Mouse (Mus musculus) heart, embryonic 11.5 days (tissue): Measurements from ENCODE around the gene Emc1. TPM values are rescaled to one million over a fixed set of nuclear protein-coding genes. Genes with fewer than 3 reads are reported as not detected.

Source experiments
- ATAC-seq: fragments of 200-750 bp; cut with Nextera tagmentation; replicated peaks from 2 replicates; pipeline ENCODE4 v1.8.0; 2017; ENCODE audit warnings: moderate library complexity; ENCODE audit not compliant: insufficient number of reproducible peaks, low FRiP score, low TSS enrichment
- H3K27ac ChIP-seq: fragments of 300-500 bp; sonication (generic); 2 replicates; pipeline ENCODE4 v1.5.1; 2014; ENCODE audit warnings: mild to moderate bottlenecking, low read depth, low read length
- H3K27me3 ChIP-seq: fragments of 300-500 bp; sonication (generic); 2 replicates; pipeline ENCODE4 v1.6.1; 2014; ENCODE audit warnings: mild to moderate bottlenecking, low read length, mixed read lengths; ENCODE audit not compliant: control insufficient read depth, insufficient read depth
- H3K36me3 ChIP-seq: fragments of 300-500 bp; sonication (generic); 2 replicates; pipeline ENCODE4 v1.6.1; 2014; ENCODE audit warnings: mild to moderate bottlenecking, low read length, moderate library complexity, mixed read lengths; ENCODE audit not compliant: control insufficient read depth, insufficient read depth
- H3K4me1 ChIP-seq: fragments of 300-500 bp; sonication (generic); 2 replicates; pipeline ENCODE4 v1.6.1; 2014; ENCODE audit warnings: low read length; ENCODE audit not compliant: control insufficient read depth, insufficient read depth
- H3K4me2 ChIP-seq: fragments of 300-500 bp; sonication (generic); 2 replicates; pipeline ENCODE4 v1.6.1; 2014; ENCODE audit warnings: mild to moderate bottlenecking, moderate library complexity
- H3K4me3 ChIP-seq: fragments of 300-500 bp; sonication (generic); 2 replicates; pipeline ENCODE4 v1.5.1; 2014; ENCODE audit warnings: low read depth, low read length
- H3K9ac ChIP-seq: fragments of 300-500 bp; sonication (generic); 2 replicates; pipeline ENCODE4 v1.6.1; 2014; ENCODE audit warnings: mild to moderate bottlenecking, low read depth, low read length, moderate library complexity
- H3K9me3 ChIP-seq: fragments of 300-500 bp; sonication (generic); replicated peaks from 2 replicates; pipeline ENCODE4 v1.6.1; 2016; ENCODE audit warnings: low read length; ENCODE audit not compliant: control insufficient read depth
- WGBS: fragments of 180-500 bp; shearing (Covaris S2); extraction: QIAGEN DNeasy Blood & Tissue Kit; methylation state at CpG from one replicate; pipeline ENCODE4 v1.1.7; 2014; ENCODE audit not compliant: insufficient replicate concordance; 5-methylcytosine and 5-hydroxymethylcytosine counted together
- polyA plus RNA-seq: library from polyadenylated mRNA; unstranded; fragments of >200 nt; fragmentation: Nextera tagmentation; extraction: Ambion mirVana; gene quantifications from 2 replicates; pipeline ENCODE4 v1.2.1, GENCODE M21; 2014

Gene Emc1
- polyA plus RNA-seq, 1 experiment from 2014 or later: 31.8 TPM

DNA sequence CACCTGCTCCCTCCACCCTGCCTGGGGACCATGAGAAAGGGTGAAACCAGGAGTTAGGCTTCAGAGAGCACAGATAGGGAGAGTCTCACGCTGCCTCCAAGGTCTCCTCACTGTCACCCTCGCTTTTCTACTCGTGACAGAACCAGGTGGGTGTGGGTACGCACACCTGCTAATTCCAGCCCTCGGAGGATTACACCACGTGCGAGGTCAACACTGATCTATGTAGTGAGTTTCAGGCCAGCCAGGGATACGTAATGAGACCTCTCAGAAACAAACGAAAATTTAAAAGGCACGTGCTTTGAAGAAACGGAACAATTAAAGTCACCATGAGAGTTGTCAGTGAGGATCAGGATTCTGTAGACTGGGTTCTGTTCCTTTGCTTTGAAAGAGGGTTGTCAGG lies 33.9 kb upstream of the Emc1 start:
- Histone ChIP-seq H3K36me3 (peaks cover 10% of the 10 kb centered on the region), H3K27ac (no peak overlapping the region)
- 91% methylated on average over 11 of the region's 11 CpGs for WGBS

DNA sequence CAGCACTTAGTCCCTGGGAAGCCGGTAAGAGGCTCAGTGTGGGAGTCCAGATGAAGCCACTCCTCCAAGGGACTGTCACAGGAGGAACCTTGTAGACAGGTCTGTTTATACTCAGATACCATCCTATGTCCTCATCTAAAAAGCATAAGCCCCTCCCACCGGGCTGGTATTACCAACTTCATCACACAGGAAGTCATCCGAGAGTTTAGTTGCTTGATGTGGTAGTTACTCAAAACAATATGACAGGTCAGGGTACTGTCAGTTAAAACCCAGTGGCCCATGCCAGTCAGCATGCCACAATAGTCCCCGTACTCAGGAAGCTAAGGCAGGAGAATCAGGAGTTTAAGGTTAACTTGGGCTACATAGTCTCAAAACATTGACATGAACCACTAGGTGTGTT lies 32.6 kb upstream of the Emc1 start:
- H3K4me2 ChIP-seq: no peak overlapping the region
- H3K27ac ChIP-seq: no peak overlapping the region
- no peak overlapping the region for H3K9ac ChIP-seq
- peaks cover 6% of the 10 kb centered on the region for H3K36me3 ChIP-seq
- H3K4me3 ChIP-seq: no peak overlapping the region
- no peaks in the 10 kb centered on the region for H3K9me3 ChIP-seq
- no peaks in the 10 kb centered on the region for H3K27me3 ChIP-seq
- ATAC-seq: no peak
- H3K4me1 ChIP-seq: no peaks in the 10 kb centered on the region
- WGBS: 90% methylated on average over 4 of the region's 4 CpGs

More for the DNA sequence above, 33.9 kb upstream of the Emc1 start:
- Histone ChIP-seq H3K27me3 (no peaks in the 10 kb centered on the region), H3K4me2 (no peak overlapping the region), H3K4me3 (no peak overlapping the region), H3K9me3 (no peaks in the 10 kb centered on the region), H3K9ac (no peak overlapping the region), H3K4me1 (no peaks in the 10 kb centered on the region)
- no peak for ATAC-seq

DNA sequence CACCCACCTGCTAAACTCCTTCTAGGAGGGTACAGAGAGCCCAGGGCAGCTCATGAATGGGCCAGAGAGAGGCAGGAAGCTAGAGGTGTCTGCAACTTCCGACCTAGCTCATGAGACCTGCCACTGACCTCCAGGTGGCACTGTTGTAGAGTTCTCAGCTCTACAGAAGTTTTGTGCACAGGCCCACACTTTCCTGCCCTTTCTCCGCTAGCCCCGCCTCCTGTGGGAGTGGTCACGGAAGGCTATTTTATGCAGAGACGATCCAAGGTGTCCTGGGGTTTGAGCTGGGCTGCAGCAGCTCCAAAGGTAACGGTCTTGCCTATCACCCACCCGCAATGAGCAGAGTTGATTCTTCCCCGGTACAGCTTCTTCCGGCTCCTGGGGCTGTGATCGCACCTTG lies 21.8 kb upstream of the Emc1 start:
- no peak overlapping the region for H3K27ac ChIP-seq
- peaks cover 9% of the 10 kb centered on the region for H3K27me3 ChIP-seq
- peak overlapping the region; percentile 35 for H3K4me3 ChIP-seq
- no peaks in the 10 kb centered on the region for H3K9me3 ChIP-seq
- WGBS: 4% methylated on average over 10 of the region's 10 CpGs
- H3K36me3 ChIP-seq: no peaks in the 10 kb centered on the region
- H3K4me1 ChIP-seq: no peaks in the 10 kb centered on the region
- peak overlapping the region; percentile 65 for H3K4me2 ChIP-seq
- ATAC-seq: peak; percentile 83
- H3K9ac ChIP-seq: 0 out of 2 replicates have a peak overlapping the region, but pooled peaks have one; percentile 39

DNA sequence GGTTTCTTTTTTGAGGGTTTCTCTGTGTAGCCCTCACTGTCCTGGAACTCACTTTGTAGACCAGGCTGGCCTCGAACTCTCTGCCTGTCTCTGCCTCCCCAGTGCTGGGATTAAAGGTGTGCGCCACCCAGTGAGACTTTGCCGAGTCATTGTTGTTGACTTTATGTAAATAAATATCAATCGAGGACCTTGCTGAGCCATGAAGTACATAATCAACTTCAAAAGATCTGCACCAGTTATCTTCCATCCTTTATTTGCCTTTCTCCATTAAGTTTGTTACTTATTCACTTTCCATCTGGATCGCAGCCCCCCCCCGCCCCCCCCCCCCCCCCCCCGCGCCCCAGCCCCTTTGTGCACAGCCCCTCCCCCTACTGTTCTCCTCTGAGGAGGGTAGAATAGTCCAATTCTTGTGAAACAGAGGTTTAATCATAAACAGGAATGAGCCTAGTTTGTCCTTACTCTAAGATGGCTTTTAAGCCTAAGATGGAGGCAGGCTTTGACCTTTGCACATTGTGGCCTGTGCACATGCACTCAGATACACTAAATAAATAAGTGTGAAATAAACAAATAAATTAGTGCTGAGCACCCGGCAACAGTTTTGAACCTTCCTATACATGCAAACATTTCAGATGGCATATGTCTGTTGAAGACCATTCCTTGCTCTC lies 17.6 kb upstream of the Emc1 start:
- WGBS: 56% methylated on average over 8 of the region's 9 CpGs
- Histone ChIP-seq H3K27me3 (peaks cover 15% of the 10 kb centered on the region), H3K4me3 (no peak overlapping the region), H3K27ac (peak overlapping the region; percentile 70), H3K36me3 (no peaks in the 10 kb centered on the region), H3K4me1 (no peaks in the 10 kb centered on the region), H3K4me2 (peak overlapping the region; percentile 34; the same call in 1 of the 2 replicates), H3K9ac (no peak overlapping the region), H3K9me3 (no peaks in the 10 kb centered on the region)
- no peak for ATAC-seq

DNA sequence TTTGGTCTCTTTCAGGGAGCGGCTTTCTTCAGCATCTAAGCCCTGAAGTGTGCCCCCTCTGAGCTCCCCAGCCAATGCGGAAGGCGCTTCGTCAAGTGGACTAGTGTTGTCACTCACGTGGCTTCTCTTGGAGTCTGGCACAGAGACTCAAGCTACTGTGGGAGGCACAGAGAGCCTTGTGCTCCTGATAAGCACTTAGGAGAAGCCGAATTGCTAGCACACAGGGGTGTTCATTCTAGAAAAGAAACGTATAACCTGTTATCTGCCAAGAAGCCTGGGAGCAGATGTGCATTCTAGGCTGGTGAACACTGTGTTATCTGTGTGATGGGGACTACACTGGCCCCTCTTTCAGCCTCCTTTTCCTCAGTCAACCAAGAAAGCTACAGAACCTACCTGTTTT lies 16.9 kb upstream of the Emc1 start:
- no peak overlapping the region for H3K9ac ChIP-seq
- H3K4me2 ChIP-seq: peak overlapping the region; percentile 34
- H3K9me3 ChIP-seq: no peaks in the 10 kb centered on the region
- peak overlapping the region; percentile 70 for H3K27ac ChIP-seq
- WGBS: 34% methylated on average over 7 of the region's 7 CpGs
- peak; percentile 64; the same call in 1 of the 2 replicates for ATAC-seq
- H3K36me3 ChIP-seq: no peaks in the 10 kb centered on the region
- no peaks in the 10 kb centered on the region for H3K4me1 ChIP-seq
- no peak overlapping the region for H3K4me3 ChIP-seq
- H3K27me3 ChIP-seq: peaks cover 15% of the 10 kb centered on the region

DNA sequence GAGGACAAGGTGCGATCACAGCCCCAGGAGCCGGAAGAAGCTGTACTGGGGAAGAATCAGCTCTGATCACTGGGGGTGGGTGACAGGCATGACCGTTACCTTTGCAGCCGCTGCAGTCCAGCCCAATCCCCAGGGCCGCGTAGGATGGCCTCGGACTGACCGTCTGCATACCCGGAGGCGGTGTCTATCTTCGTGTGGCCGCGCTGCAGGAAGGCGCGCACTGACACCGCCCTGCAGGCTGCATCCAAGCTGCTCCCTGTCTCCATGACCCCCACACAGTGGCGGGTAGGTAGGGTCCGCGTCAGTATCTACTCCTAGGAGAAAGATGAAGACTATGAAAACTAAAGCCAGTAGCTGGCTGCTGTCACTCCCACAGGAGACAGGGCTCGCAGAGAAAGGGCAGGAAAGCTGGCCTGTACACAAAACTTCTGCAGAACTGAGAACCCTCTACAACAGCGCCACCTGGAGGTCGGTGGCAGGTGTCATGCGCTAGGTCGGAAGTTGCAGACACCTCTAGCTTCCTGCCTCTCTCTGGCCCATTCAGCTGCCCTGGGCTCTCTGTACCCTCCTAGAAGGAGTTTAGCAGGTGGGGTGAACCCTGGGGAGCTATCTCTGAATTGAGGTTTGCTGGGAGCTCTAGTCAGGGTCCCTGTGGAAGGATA lies 15.4 kb upstream of the Emc1 start:
- Histone ChIP-seq H3K27me3 (peaks cover 11% of the 10 kb centered on the region), H3K27ac (peak overlapping the region; percentile 62; the same call in 1 of the 2 replicates), H3K4me3 (peak overlapping the region; percentile 37), H3K4me2 (peak overlapping the region; percentile 69), H3K36me3 (no peaks in the 10 kb centered on the region), H3K9me3 (no peaks in the 10 kb centered on the region), H3K4me1 (no peaks in the 10 kb centered on the region), H3K9ac (peak overlapping the region; percentile 56; the same call in 1 of the 2 replicates)
- 10% methylated on average over 24 of the region's 24 CpGs for WGBS
- ATAC-seq: peak; percentile 74

DNA sequence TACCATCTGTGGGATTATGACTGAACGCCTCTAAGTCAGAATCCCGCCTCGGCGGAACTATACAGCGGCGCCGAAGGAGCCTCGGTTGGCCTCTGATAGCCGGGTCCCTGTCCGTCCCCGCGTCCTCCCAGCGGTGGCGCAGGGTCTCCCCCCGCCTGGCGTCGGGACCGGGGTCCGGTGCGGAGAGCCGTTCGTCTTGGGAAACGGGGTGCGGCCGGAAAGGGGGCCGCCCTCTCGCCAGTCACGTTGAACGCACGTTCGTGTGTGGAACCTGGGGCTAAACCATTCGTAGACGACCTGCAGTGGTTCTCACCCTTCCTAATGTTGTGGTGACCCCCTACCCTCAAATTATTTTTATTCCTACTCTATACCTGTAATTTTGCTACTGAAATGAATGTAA lies 14.2 kb upstream of the Emc1 start:
- Histone ChIP-seq H3K36me3 (no peaks in the 10 kb centered on the region), H3K27me3 (peaks cover 10% of the 10 kb centered on the region), H3K4me3 (no peak overlapping the region), H3K4me2 (no peak overlapping the region), H3K9ac (no peak overlapping the region), H3K4me1 (no peaks in the 10 kb centered on the region), H3K27ac (no peak overlapping the region), H3K9me3 (no peaks in the 10 kb centered on the region)
- 38% methylated on average over 33 of the region's 33 CpGs for WGBS
- ATAC-seq: no peak

DNA sequence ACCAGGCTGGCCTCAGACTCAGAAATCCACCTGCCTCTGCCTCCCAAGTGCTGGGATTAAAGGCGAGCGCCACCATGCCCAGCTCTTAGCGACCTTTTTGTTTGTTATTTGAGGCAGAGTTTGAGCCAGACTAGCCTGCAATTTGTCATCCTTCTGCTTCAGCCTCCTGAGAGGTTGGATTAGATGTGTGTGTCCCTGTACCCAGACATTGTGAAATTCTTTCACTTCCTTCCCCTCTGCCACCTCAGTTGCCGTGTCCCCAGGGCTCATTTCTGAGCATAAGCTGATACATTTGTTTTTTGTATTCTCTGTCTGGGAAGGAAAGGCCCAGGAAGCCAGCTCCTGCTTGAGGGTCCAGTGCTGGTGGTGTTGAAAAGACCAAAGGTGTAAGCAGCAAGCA lies 11.6 kb upstream of the Emc1 start:
- Histone ChIP-seq H3K27me3 (peaks cover 6% of the 10 kb centered on the region; the same call in 1 of the 2 replicates), H3K9ac (no peak overlapping the region), H3K4me1 (no peaks in the 10 kb centered on the region), H3K36me3 (no peaks in the 10 kb centered on the region), H3K4me3 (no peak overlapping the region), H3K27ac (no peak overlapping the region), H3K4me2 (no peak overlapping the region), H3K9me3 (no peaks in the 10 kb centered on the region)
- WGBS: 69% methylated on average over 4 of the region's 4 CpGs
- ATAC-seq: no peak
